Mouse (Mus musculus) ES-E14 (cell line): ENCODE data around the gene Ackr3. TPM values are rescaled to one million over a fixed set of nuclear protein-coding genes. Genes with fewer than 3 reads are reported as not detected.

Experiments used
- DNase-seq: peaks from one replicate; pipeline ENCODE4 v3.0.0-alpha.2; 2013; ENCODE audit warnings: low read depth, low spot score
- H3K27ac ChIP-seq: 2 replicates; pipeline ENCODE4 v1.5.1; 2012; ENCODE audit warnings: low read depth, mild to moderate bottlenecking, low read length, moderate library complexity, mixed read lengths; ENCODE audit not compliant: poor library complexity, insufficient read depth, severe bottlenecking
- H3K36me3 ChIP-seq: 2 replicates; pipeline ENCODE4 v1.6.1; 2012; ENCODE audit warnings: mild to moderate bottlenecking, low read length, moderate library complexity, mixed read lengths; ENCODE audit not compliant: control insufficient read depth, poor library complexity, insufficient read depth, severe bottlenecking
- H3K4me1 ChIP-seq, 2 experiments: fragments of 150-350 bp in 1 of 2; sonication (generic) in 1 of 2; 2 replicates each; pipeline ENCODE4 v1.6.1; 2012; ENCODE audit warnings: low read length in 2 of 2, mild to moderate bottlenecking in 1 of 2, mixed read lengths in 1 of 2; ENCODE audit not compliant: control insufficient read depth in 2 of 2, insufficient read depth in 2 of 2, poor library complexity in 1 of 2
- H3K4me3 ChIP-seq, 2 experiments: fragments of 150-350 bp in 1 of 2; sonication (generic) in 1 of 2; 2 replicates each; pipeline ENCODE4 v1.5.1; 2012; ENCODE audit warnings: low read length in 2 of 2, low read depth in 1 of 2, mild to moderate bottlenecking in 1 of 2, mixed read lengths in 1 of 2; ENCODE audit not compliant: insufficient read depth in 1 of 2, poor library complexity in 1 of 2, severe bottlenecking in 1 of 2
- H3K9ac ChIP-seq: 2 replicates; pipeline ENCODE4 v1.6.1; 2012; ENCODE audit warnings: low read depth, mild to moderate bottlenecking, low read length, mixed read lengths; ENCODE audit not compliant: poor library complexity, insufficient read depth, severe bottlenecking
- H3K9me3 ChIP-seq: fragments of 150-350 bp; sonication (generic); 2 replicates; pipeline ENCODE4 v1.6.1; 2012; ENCODE audit warnings: low read depth, mild to moderate bottlenecking, low read length; ENCODE audit not compliant: control insufficient read depth, insufficient read depth
- CHD2 ChIP-seq: IDR thresholded peaks from 2 replicates; pipeline ENCODE4 v1.6.1; 2014; ENCODE audit warnings: mild to moderate bottlenecking, low read depth, low read length, inconsistent platforms
- HCFC1 ChIP-seq: IDR thresholded peaks from 2 replicates; pipeline ENCODE4 v1.6.1; 2012; ENCODE audit warnings: low read length, inconsistent platforms, borderline replicate concordance; ENCODE audit not compliant: insufficient read depth
- MAFK ChIP-seq: IDR thresholded peaks from 2 replicates; pipeline ENCODE4 v1.6.1; 2014; ENCODE audit warnings: mild to moderate bottlenecking, low read depth, low read length, inconsistent platforms; ENCODE audit not compliant: insufficient read depth
- ZC3H11A ChIP-seq: IDR thresholded peaks from 2 replicates; pipeline ENCODE4 v1.6.1; 2012; ENCODE audit warnings: low read depth, mild to moderate bottlenecking, inconsistent platforms, low read length, borderline replicate concordance
- ZNF384 ChIP-seq: IDR thresholded peaks from 2 replicates; pipeline ENCODE4 v1.6.1; 2012; ENCODE audit warnings: low read depth, low read length, inconsistent platforms
- in situ Hi-C, 2 experiments: fragments of 600-800 bp; cut with MboI; formaldehyde crosslinking; loops; one replicate each; pipeline ENCODE4 v1.15.1; 2025; ENCODE audit warnings: low sequenced_read_pairs in 2 of 2, inconsistent platforms in 1 of 2; ENCODE audit not compliant: unreplicated experiment in 2 of 2
- total RNA-seq: library from RNA; depleted of rRNA; stranded (reverse); fragments of 300-350 nt; gene quantifications from 2 replicates; pipeline ENCODE4 v1.2.3, GENCODE M21; 2012; rRNA removed

Ackr3 gene
- total RNA-seq, result 2.2 and 3.8 TPM in 2 replicates

GRCm38 (mm10) chr1:90203783-90204690, at the start of gene Ackr3:
TSS of gene Ackr3 (plus strand) at chr1:90203980.
- Histone ChIP-seq H3K27ac (peak within 1 kb of the TSS; percentile 79), H3K9me3 (no peaks in the 10 kb centered on the region), H3K4me3 (peak within 1 kb of the TSS; percentile 51 to 58), H3K36me3 (no peaks in the 10 kb centered on the region), H3K4me1 (peaks cover 3 to 22% of the 10 kb centered on the region in 2 experiments; a peak in 3 of 4 replicates), H3K9ac (peak within 1 kb of the TSS; percentile 57; the same call in 1 of the 2 replicates)
- DNase-seq, result peak; percentile 84
- in situ Hi-C loops, result no loop called here
- no peak; the same call in 1 of the 2 replicates for TF ChIP-seq HCFC1
- TF ChIP-seq CHD2, result no peak
- no peak for TF ChIP-seq ZNF384
- TF ChIP-seq MAFK, result no peak
- no peak for TF ChIP-seq ZC3H11A

- peaks cover 2 to 5% of the 10 kb centered on the region in 2 experiments; a peak in 1 of 4 replicates for H3K4me1 ChIP-seq
- no peak for TF ChIP-seq CHD2
- no peak for TF ChIP-seq HCFC1
- TF ChIP-seq MAFK, result no peak
- TF ChIP-seq ZC3H11A, result no peak
- TF ChIP-seq ZNF384, result no peak
These were observed 47.2 kb upstream of the Ackr3 start for GRCm38 (mm10) chr1:90156589-90156988.

GRCm38 (mm10) chr1:90159927-90160326, 43.9 kb upstream of the Ackr3 start:
- peak; percentile 54 for DNase-seq
- Histone ChIP-seq H3K4me3 (peak overlapping the region in 1 of 2 experiments; percentile 43; a peak in 1 of 4 replicates), H3K36me3 (no peaks in the 10 kb centered on the region), H3K4me1 (no peaks in the 10 kb centered on the region), H3K27ac (no peak overlapping the region), H3K9ac (no peak overlapping the region), H3K9me3 (no peaks in the 10 kb centered on the region)
- TF ChIP-seq CHD2 (no peak), ZC3H11A (no peak), MAFK (no peak), HCFC1 (no peak), ZNF384 (no peak)
- in situ Hi-C loops, result no loop called here

More at GRCm38 (mm10) chr1:90156589-90156988, 47.2 kb upstream of the Ackr3 start:
- DNase-seq, result no peak
- Histone ChIP-seq H3K4me3 (no peak overlapping the region), H3K9me3 (no peaks in the 10 kb centered on the region), H3K36me3 (no peaks in the 10 kb centered on the region), H3K9ac (no peak overlapping the region), H3K27ac (no peak overlapping the region)
- in situ Hi-C loops, result no loop called here

GRCm38 (mm10) chr1:90161623-90162022, 42.2 kb upstream of the Ackr3 start:
- Histone ChIP-seq H3K9ac (no peak overlapping the region), H3K4me3 (no peak overlapping the region), H3K27ac (no peak overlapping the region), H3K9me3 (no peaks in the 10 kb centered on the region), H3K36me3 (no peaks in the 10 kb centered on the region), H3K4me1 (no peaks in the 10 kb centered on the region)
- TF ChIP-seq ZNF384, result no peak
- TF ChIP-seq ZC3H11A, result no peak
- no peak for TF ChIP-seq HCFC1
- TF ChIP-seq MAFK, result no peak
- no peak for TF ChIP-seq CHD2
- no peak for DNase-seq
- in situ Hi-C loops, result no loop called here
